In the genomic region with DNA sequence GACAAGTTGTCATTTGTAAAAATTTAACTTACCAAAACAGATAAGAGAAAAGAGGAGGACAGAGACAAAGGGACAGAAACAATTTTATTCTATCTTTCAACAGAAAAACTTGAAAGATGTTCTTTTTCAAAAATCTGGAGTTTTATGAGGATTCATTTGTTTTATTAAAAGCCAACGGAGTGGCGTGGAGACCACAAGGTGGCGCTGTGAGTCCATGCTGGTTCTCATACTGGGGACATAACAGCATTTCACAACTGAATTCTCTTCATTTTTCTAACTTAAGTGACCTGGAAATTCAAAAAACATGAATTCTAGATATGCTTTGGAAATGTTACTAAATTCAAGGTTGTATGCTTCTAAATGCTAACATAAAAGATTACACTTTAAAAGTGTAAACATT, we compare ENCODE assay signal across 9 mouse cellular contexts. TPM values are rescaled to one million over a fixed set of nuclear protein-coding genes. Genes with fewer than 3 reads are reported as not detected.
A peak's percentile ranks its signal among the peaks of the same experiment; 100 is the strongest.
DNase-seq lines count a peak whose midpoint lies in the region; ATAC-seq and TF ChIP-seq lines count a peak whose summit lies in the region.
"Had no signal": no experiment of that assay in that cellular context is flagged by ENCODE, and none has a peak within 500 bp of the region (broad histone marks: within the 10 kb centered on the region; RNA-seq: fewer than 3 reads in every experiment).

No protein-coding gene starts in this region.

- peaks cover 12% of the 10 kb centered on the region; the same call in 1 of the 2 replicates for H3K36me3 ChIP-seq in lung, embryonic 14.5 days (ENCODE audit: insufficient read depth)

- peak; percentile 82 for TF ChIP-seq CTCF in cerebellum, adult 2 months (IDR thresholded peaks at IDR 0.05; ENCODE audit: borderline replicate concordance, insufficient read depth, low read depth, low read length)
- peak; percentile 81 for TF ChIP-seq CTCF in lung, embryonic 14.5 days (IDR thresholded peaks at IDR 0.05; ENCODE audit: low read depth)

- no peaks in the 10 kb centered on the region for H3K9me3 ChIP-seq in lung, embryonic 14.5 days (ENCODE audit: low read depth, low read length)
- H3K9me3 ChIP-seq: limb, embryonic 12.5 days had no signal

- no peak for ATAC-seq in cerebellum, adult (ENCODE audit: insufficient number of reproducible peaks, low FRiP score, low TSS enrichment)
- no peak for ATAC-seq in lung, embryonic 14.5 days (ENCODE audit: insufficient read depth)

- WGBS in cerebellum, adult 2 months = 6% methylated on average over 3 of the region's 3 CpGs
- WGBS in lung, embryonic 14.5 days = 6% methylated on average over 3 of the region's 3 CpGs

- DNase-seq in cerebellum, adult 2 months = peak; percentile 17 to 46
- peak; percentile 45 for DNase-seq in right cerebral cortex, adult 18-20 months
- DNase-seq in right cerebral cortex, postnatal 36 days (ENCODE audit: low spot score in 2 of 2) = no peak
- peak; percentile 54 to 80 for DNase-seq in cerebellum, postnatal 25 days
- DNase-seq in heart, postnatal 4 days = peak; percentile 77
- DNase-seq in lung, embryonic 14.5 days = peak; percentile 90
- peak; percentile 27 for DNase-seq in spleen, adult 12 weeks (ENCODE audit: low spot score)

- H3K27me3 ChIP-seq in cerebellum, adult 2 months (ENCODE audit: control insufficient read depth, insufficient read depth, low read length) = no peaks in the 10 kb centered on the region
- no peaks in the 10 kb centered on the region for H3K27me3 ChIP-seq in lung, embryonic 14.5 days (ENCODE audit: insufficient read depth, low read length)
- H3K27me3 ChIP-seq: limb, embryonic 12.5 days had no signal

- H3K9ac ChIP-seq in lung, embryonic 14.5 days = no peak overlapping the region
- H3K9ac ChIP-seq: limb, embryonic 12.5 days had no signal

- no peak overlapping the region for H3K4me2 ChIP-seq in lung, embryonic 14.5 days
- H3K4me2 ChIP-seq: limb, embryonic 12.5 days had no signal

- no peak overlapping the region for H3K4me3 ChIP-seq in cerebellum, adult 2 months (replicated peaks; ENCODE audit: insufficient read depth, low read depth, low read length)
- H3K4me3 ChIP-seq in lung, embryonic 14.5 days (ENCODE audit: low read depth, low read length) = no peak overlapping the region
- H3K4me3 ChIP-seq: limb, embryonic 12.5 days had no signal

- TF ChIP-seq POLR2A in cerebellum, adult 2 months (IDR thresholded peaks at IDR 0.05; ENCODE audit: borderline replicate concordance, insufficient read depth, low read length) = no peak

- no peaks in the 10 kb centered on the region for H3K4me1 ChIP-seq in cerebellum, adult 2 months (ENCODE audit: control insufficient read depth, insufficient read depth, low read length)
- no peaks in the 10 kb centered on the region for H3K4me1 ChIP-seq in lung, embryonic 14.5 days (ENCODE audit: insufficient read depth)

- H3K27ac ChIP-seq in cerebellum, adult 2 months (ENCODE audit: insufficient read depth, low read length) = no peak overlapping the region
- H3K27ac ChIP-seq in lung, embryonic 14.5 days (ENCODE audit: low read depth) = no peak overlapping the region
- H3K27ac ChIP-seq: limb, embryonic 12.5 days had no signal

RNA-seq across cellular contexts. Expression of gene Cep44, which starts 20.5 kb away (rescaled TPM):
- polyA plus RNA-seq in cerebellum, adult 2 months (2012; rRNA removed) = 22.3 and 24.8 TPM in 2 replicates
- 10 to 100 TPM; 18.7 to 22.1 TPM for total RNA-seq in heart, postnatal 4 days (2021)
- 32.4 and 33.0 TPM in 2 replicates for polyA plus RNA-seq in lung, embryonic 14.5 days (2014; fragmentation: Nextera tagmentation; extraction: Ambion mirVana)

RNA-seq across cellular contexts. Expression of gene Fbxo8, which starts 20.5 kb away (rescaled TPM):
- 40.9 and 48.7 TPM in 2 replicates for polyA plus RNA-seq in cerebellum, adult 2 months (2012; rRNA removed)
- total RNA-seq in heart, postnatal 4 days (2021) = 10 to 100 TPM; 33.5 to 33.8 TPM
- 30.0 and 33.4 TPM in 2 replicates for polyA plus RNA-seq in lung, embryonic 14.5 days (2014; fragmentation: Nextera tagmentation; extraction: Ambion mirVana)

Comparison
In these comparisons a context has a peak if more than half of its experiments do, and no peak if none do; other contexts are left out.
1. DNase-seq: peak in cerebellum, adult 2 months (2 of 2), right cerebral cortex, adult 18-20 months (single experiment), cerebellum, postnatal 25 days (2 of 2), heart, postnatal 4 days (single experiment), lung, embryonic 14.5 days (single experiment) and spleen, adult 12 weeks (single experiment); none in right cerebral cortex, postnatal 36 days (0 of 2).